Mouse (Mus musculus) midbrain, embryonic 14.5 days (tissue): Measurements from ENCODE around the gene Gpbar1. TPM values are rescaled to one million over a fixed set of nuclear protein-coding genes. Genes with fewer than 3 reads are reported as not detected.

Source experiments
- ATAC-seq: fragments of 200-750 bp; cut with Nextera tagmentation; 2 replicates; pipeline ENCODE4 v1.8.0; 2017; ENCODE audit warnings: moderate number of reproducible peaks, moderate library complexity; ENCODE audit not compliant: low FRiP score, low TSS enrichment
- DNase-seq: peaks from one replicate; pipeline ENCODE4 v3.0.0-alpha.2; 2015
- H3K27ac ChIP-seq: fragments of 300-500 bp; sonication (generic); replicated peaks from 2 replicates; pipeline ENCODE4 v1.5.1; 2014; ENCODE audit warnings: mild to moderate bottlenecking, low read depth, low read length, moderate library complexity
- H3K27me3 ChIP-seq: fragments of 300-500 bp; sonication (generic); 2 replicates; pipeline ENCODE4 v1.6.1; 2014; ENCODE audit warnings: low read length, control low read depth, mixed read lengths; ENCODE audit not compliant: control insufficient read depth, insufficient read depth
- H3K36me3 ChIP-seq: fragments of 300-500 bp; sonication (generic); 2 replicates; pipeline ENCODE4 v1.6.1; 2014; ENCODE audit warnings: low read length, control low read depth; ENCODE audit not compliant: control insufficient read depth, insufficient read depth
- H3K4me1 ChIP-seq: fragments of 300-500 bp; sonication (generic); 2 replicates; pipeline ENCODE4 v1.6.1; 2014; ENCODE audit warnings: mild to moderate bottlenecking, antibody characterized with exemption, low read length, control low read depth; ENCODE audit not compliant: control insufficient read depth, insufficient read depth
- H3K4me2 ChIP-seq: fragments of 300-500 bp; sonication (generic); 2 replicates; pipeline ENCODE4 v1.6.1; 2014; ENCODE audit warnings: mild to moderate bottlenecking, low read length, moderate library complexity
- H3K4me3 ChIP-seq: fragments of 300-500 bp; sonication (generic); replicated peaks from 2 replicates; pipeline ENCODE4 v1.5.1; 2014; ENCODE audit warnings: low read depth, low read length
- H3K9ac ChIP-seq: fragments of 300-500 bp; sonication (generic); replicated peaks from 2 replicates; pipeline ENCODE4 v1.6.1; 2014; ENCODE audit warnings: mild to moderate bottlenecking, low read length, moderate library complexity
- H3K9me3 ChIP-seq: fragments of 300-500 bp; sonication (generic); 2 replicates; pipeline ENCODE4 v1.6.1; 2016; ENCODE audit warnings: low read length, control low read depth, mixed read lengths; ENCODE audit not compliant: control insufficient read depth
- WGBS: fragments of 180-500 bp; shearing (Covaris S2); extraction: QIAGEN DNeasy Blood & Tissue Kit; methylation state at CpG from one replicate; pipeline ENCODE4 v1.1.7; 2014; 5-methylcytosine and 5-hydroxymethylcytosine counted together
- polyA plus RNA-seq: library from polyadenylated mRNA; unstranded; fragments of >200 nt; fragmentation: Nextera tagmentation; extraction: Ambion mirVana; gene quantifications from 2 replicates; pipeline ENCODE4 v1.2.1, GENCODE M21; 2014

The Gpbar1 gene
- polyA plus RNA-seq, result 0.27 and 0.39 TPM in 2 replicates

- DNase-seq (no peak), ATAC-seq (no peak)
- Histone ChIP-seq H3K36me3 (peaks cover 45% of the 10 kb centered on the region), H3K9ac (no peak within 1 kb of the TSS), H3K4me3 (no peak within 1 kb of the TSS), H3K4me2 (no peak within 1 kb of the TSS), H3K9me3 (no peaks in the 10 kb centered on the region), H3K4me1 (peaks cover 1% of the 10 kb centered on the region), H3K27me3 (no peaks in the 10 kb centered on the region), H3K27ac (no peak within 1 kb of the TSS)
- 93% methylated on average over 10 of the region's 10 CpGs for WGBS
These were observed at the start of gene Gpbar1 for GRCm38 (mm10) chr1:74278538-74278937. Gene Gpbar1, plus strand, starts transcription at chr1:74278550.

DNA sequence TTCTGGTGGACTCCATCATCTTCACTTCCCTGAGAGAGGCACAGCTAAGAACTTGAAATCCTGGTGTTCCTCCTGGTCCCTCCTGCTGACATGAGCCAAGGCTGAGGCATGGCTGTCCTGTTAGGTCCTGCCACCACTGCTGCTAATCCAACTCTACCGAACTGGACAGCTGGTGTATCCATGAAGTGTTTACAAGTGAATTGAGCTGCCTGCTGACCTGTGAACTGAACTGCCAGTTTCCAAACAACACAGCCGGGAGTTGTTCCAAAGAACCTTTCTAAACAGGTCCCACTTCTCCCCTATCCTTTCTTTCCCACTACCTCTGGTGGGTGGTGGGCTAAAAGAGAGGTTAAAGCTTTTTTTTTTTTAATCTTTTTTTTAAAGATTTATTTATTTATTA is 48.4 kb upstream of the Gpbar1 start:
- H3K4me2 ChIP-seq, result no peak overlapping the region
- no peaks in the 10 kb centered on the region for H3K36me3 ChIP-seq
- no peak overlapping the region for H3K27ac ChIP-seq
- no peak for DNase-seq
- H3K4me3 ChIP-seq, result no peak overlapping the region
- H3K27me3 ChIP-seq, result no peaks in the 10 kb centered on the region
- H3K9me3 ChIP-seq, result no peaks in the 10 kb centered on the region
- H3K9ac ChIP-seq, result no peak overlapping the region
- 83% methylated on average over 2 of the region's 2 CpGs for WGBS
- ATAC-seq, result no peak
- no peaks in the 10 kb centered on the region for H3K4me1 ChIP-seq

DNA sequence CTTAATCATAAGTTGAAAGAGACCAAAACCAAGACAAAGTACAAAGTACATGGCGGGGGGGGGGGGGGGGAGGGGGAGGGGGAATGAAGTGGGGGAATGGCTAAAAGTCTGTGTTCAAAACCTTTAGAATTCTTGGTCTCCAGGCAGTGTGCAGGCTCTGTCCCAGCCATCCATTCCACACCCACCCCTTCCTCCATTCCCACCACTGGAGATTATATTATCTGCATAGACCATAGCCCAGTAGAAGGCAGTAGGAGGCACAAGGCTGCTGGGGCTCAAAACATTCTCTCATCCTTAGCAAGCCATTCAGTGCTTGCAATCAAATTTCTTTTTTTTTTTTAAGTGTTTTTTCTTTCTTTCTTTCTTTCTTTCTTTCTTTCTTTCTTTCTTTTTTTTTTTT is 47.4 kb upstream of the Gpbar1 start:
- Histone ChIP-seq H3K4me2 (no peak overlapping the region), H3K4me1 (no peaks in the 10 kb centered on the region), H3K4me3 (no peak overlapping the region), H3K36me3 (no peaks in the 10 kb centered on the region), H3K9me3 (no peaks in the 10 kb centered on the region), H3K27me3 (no peaks in the 10 kb centered on the region), H3K9ac (no peak overlapping the region), H3K27ac (no peak overlapping the region)
- ATAC-seq (no peak), DNase-seq (no peak)
- no CpG with 5 or more reads among the region's 1 CpGs for WGBS

DNA sequence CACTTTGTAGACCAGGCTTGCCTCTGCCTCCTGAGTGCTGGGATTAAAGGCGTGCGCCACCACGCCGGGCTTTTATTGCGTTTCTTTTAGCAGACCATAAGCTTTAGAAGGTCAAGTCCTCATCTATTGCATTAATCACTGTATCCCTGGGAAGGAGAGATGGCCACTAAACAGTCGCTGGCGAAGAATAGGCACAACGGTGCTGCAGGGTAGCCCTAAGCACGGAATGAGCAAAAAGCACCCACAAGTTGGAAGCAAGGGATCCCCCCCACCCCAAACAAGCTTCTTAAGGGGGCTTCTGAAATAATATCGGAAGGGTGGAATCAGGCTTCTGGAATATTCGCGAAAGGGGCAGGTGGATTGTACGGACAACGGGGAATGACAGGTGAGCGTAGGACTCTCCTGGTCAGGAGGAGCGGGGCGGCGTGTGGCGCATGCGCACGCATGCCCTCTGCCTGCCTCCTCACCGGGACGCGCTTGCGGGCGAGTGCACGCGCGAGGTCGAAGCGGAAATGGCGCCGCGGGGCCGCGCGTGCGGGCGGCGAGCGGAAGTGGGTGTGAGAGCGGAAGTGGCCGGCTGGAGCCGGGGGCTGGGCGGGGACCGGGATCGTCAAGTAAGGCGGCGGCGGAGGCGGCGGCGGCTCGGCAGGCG is 42.3 kb upstream of the Gpbar1 start, which contains the start of gene Arpc2:
Arpc2 (plus strand) TSS at position 147 of the 652 bp plus-strand sequence.
- Histone ChIP-seq H3K4me1 (peaks cover 27% of the 10 kb centered on the region), H3K9ac (peak within 1 kb of the TSS; percentile 93), H3K4me3 (peak within 1 kb of the TSS; percentile 96), H3K9me3 (no peaks in the 10 kb centered on the region), H3K27ac (peak within 1 kb of the TSS; percentile 91), H3K27me3 (no peaks in the 10 kb centered on the region), H3K36me3 (no peaks in the 10 kb centered on the region), H3K4me2 (peak within 1 kb of the TSS; percentile 94)
- ATAC-seq, result peak; percentile 94
- DNase-seq, result peak; percentile 99
- WGBS, result 1% methylated on average over 38 of the region's 55 CpGs

DNA sequence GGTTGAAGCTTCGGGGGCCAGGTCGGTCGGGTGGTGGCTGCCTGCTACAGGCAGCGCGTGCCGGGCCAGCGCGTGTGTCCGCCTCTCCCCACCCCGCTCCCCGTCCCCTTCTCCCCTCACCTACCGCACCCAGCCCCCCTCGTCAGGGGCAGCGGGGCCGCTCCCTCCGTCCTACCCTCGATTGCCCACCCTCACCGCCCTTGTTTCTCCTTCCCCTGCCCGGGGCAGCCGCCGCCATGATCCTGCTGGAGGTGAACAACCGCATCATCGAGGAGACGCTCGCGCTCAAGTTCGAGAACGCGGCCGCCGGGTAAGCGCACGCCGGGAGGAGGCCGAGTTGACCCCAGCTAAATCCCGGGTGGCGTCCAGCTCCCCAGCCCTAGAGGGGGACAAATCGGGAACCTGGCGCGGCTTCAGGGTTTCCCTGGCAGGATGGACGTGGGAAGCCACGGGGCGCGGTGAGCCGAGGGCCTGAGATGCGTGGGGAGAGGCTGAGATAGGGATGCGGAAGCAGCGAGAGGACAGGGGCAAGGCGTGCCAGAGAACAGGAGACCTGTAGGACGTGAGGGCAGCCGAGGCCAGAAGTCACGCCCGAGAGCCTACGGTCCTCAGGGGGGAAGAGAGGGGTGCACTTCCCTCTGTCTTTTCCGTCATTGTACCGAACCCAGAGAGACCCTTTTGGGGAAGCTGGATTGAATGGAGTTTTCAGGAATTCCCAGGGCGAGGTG is 41.6 kb upstream of the Gpbar1 start:
- Histone ChIP-seq H3K27ac (peak overlapping the region; percentile 91), H3K4me2 (peak overlapping the region; percentile 94), H3K27me3 (no peaks in the 10 kb centered on the region), H3K4me1 (peaks cover 27% of the 10 kb centered on the region), H3K9me3 (no peaks in the 10 kb centered on the region), H3K4me3 (peak overlapping the region; percentile 96), H3K9ac (peak overlapping the region; percentile 93), H3K36me3 (no peaks in the 10 kb centered on the region)
- peak; percentile 58 for DNase-seq
- WGBS, result under 1% methylated on average over 47 of the region's 57 CpGs
- 0 out of 2 replicates have a peak, but pooled peaks have one; percentile 12 for ATAC-seq

- H3K9me3 ChIP-seq, result no peaks in the 10 kb centered on the region
- peak overlapping the region; percentile 93 for H3K9ac ChIP-seq
- H3K4me1 ChIP-seq, result peaks cover 27% of the 10 kb centered on the region
- no peak overlapping the region for H3K27ac ChIP-seq
- peak overlapping the region; percentile 94 for H3K4me2 ChIP-seq
- DNase-seq (no peak), ATAC-seq (no peak)
- peak overlapping the region; percentile 96 for H3K4me3 ChIP-seq
- WGBS, result 50% methylated on average over 5 of the region's 5 CpGs
- no peaks in the 10 kb centered on the region for H3K36me3 ChIP-seq
- H3K27me3 ChIP-seq, result no peaks in the 10 kb centered on the region
These were observed 40.7 kb upstream of the Gpbar1 start for GRCm38 (mm10) chr1:74237671-74238070.

DNA sequence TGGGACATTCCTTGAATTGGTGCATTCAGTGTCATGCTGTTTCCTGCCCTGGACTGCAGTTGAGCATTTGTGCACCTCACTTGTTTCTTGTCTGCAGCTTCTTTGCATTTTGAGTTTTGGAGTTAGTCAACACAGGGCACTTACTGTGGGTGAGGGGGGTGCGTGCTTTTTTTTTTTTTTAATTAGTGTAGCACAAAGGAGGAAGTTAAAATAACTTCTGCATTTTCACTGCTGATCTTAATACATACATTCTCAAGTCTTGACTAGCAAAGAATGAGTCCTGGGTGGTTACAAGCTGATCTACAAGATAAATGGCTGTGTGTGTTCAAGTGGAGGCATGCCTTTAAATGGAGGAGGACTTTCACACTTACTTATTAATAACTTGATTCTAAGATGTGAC is 40.2 kb upstream of the Gpbar1 start:
- 89% methylated on average over 1 of the region's 1 CpGs for WGBS
- ATAC-seq (no peak), DNase-seq (no peak)

GRCm38 (mm10) chr1:74239162-74239561 is 39.2 kb upstream of the Gpbar1 start:
- Histone ChIP-seq H3K27me3 (no peaks in the 10 kb centered on the region), H3K27ac (no peak overlapping the region), H3K36me3 (no peaks in the 10 kb centered on the region), H3K9ac (no peak overlapping the region), H3K4me1 (peaks cover 27% of the 10 kb centered on the region), H3K4me2 (peak overlapping the region; percentile 16; the same call in 1 of the 2 replicates), H3K4me3 (no peak overlapping the region), H3K9me3 (no peaks in the 10 kb centered on the region)
- DNase-seq, result no peak
- WGBS, result 73% methylated on average over 7 of the region's 7 CpGs
- no peak for ATAC-seq

More for the DNA sequence above, 40.2 kb upstream of the Gpbar1 start:
- H3K9me3 ChIP-seq, result no peaks in the 10 kb centered on the region
- H3K27ac ChIP-seq, result no peak overlapping the region
- peak overlapping the region; percentile 94 for H3K4me2 ChIP-seq
- no peaks in the 10 kb centered on the region for H3K36me3 ChIP-seq
- no peak overlapping the region for H3K9ac ChIP-seq
- peaks cover 27% of the 10 kb centered on the region for H3K4me1 ChIP-seq
- peak overlapping the region; percentile 96 for H3K4me3 ChIP-seq
- H3K27me3 ChIP-seq, result no peaks in the 10 kb centered on the region
